Mouse (Mus musculus): ENCODE measurements around the gene Itgax.

Gene Itgax

DNA sequence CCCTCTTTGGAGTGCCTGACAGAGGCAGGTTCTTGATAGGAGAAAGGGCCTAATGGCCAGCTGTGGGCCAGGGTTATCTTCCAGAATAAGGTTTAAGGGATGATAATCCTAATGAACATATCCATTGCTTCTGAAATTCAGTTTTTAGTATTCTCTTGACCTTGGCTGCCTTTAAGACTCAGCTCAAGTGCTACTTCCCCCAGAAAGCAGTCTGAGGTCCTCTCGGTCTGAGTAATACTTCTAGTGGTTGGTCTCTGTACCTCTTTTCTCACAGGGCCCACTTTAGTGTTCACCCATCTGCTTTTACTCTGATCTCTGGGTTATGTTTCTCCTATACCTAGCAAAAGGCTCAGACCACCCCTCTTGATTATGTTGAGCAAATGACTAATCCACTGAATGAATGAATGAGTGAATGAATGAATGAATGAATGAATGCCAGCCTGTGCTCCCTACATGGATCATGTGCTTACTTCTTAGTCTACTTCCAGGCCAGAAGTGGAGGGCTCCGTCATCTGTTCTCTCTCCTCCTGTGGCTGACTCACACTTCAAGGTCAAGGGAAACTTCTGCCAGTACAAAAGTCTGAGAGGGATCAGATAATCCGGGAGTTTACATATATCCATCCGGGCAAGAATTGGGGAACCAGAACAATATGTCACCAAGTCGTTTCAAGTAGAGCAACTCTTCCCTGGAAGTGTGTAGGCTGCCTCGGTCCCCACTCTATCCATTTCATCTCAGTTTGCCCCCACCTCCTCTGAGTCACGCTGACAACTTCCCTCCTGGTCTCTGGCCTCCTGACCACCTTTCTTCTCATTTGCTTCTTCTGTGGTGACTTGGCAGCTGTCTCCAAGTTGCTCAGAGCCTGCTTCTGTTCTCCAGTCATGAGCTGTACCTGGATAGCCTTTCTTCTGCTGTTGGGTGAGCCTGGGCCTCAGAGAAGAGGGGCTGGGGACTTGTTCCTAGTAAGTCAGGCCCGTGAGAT, at the start of gene Itgax:
TSS of gene Itgax (plus strand) at position 807 of the 980 bp plus-strand sequence.
- DNase-seq (ENCODE audit: low read depth, low spot score): no peak

DNA sequence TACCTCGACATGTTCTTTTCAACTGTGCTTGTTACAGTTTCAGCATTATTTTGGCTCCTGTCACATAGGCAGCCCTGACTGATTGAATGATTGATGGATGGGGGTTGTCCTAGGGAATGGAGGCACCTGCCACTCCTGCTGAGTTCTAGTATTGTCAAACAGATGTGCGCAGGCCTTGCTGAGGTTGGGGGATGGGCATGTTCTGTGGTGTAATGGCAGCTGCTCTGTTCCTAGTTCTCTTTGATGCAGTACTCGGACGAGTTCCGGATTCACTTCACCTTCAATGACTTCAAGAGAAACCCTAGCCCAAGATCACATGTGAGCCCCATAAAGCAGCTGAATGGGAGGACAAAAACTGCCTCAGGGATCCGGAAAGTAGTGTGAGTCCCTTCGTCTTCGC, 49.3 kb upstream of the Itgax start:
- peak; percentile 54 for DNase-seq (ENCODE audit: low read depth, low spot score)

DNA sequence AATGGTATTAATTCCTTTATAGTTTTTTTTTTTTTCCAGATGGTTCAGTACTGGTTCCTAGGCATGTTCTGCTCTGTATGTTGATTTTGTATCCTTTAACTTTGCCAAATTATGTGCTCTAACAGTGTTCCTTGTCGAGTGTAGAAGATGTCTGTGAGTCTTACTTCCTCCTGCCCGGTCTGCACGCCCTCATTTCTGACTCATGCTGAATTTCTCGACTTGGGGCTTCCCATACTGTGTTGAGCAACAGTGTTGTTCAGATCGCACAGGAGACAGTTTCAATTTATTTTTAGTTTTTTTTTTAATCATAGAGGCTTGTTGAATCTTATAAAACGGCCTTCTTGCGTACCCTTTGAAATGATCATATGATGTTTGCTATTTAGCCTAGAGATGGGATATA, 40.2 kb upstream of the Itgax start:
- DNase-seq (ENCODE audit: low read depth, low spot score): no peak

DNA sequence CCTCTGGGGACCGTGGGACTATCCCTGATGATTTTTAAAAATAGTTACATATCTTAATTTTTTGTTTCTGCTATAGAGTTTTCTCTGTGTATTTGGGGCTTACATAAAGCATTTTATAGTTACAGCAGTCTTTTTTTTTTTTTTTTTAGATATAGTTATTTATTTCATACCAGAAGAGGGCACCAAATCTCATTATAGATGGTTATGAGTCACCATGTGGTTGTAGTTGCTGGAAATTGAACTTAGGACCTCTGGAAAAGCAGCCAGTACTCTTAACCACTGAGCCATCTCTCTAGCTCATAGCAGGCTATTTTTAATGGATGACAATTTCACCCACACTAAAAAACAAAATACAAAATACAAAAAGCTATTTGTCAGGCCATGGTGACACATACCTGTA, 31.2 kb upstream of the Itgax start:
- DNase-seq (ENCODE audit: low read depth, low spot score): no peak

DNA sequence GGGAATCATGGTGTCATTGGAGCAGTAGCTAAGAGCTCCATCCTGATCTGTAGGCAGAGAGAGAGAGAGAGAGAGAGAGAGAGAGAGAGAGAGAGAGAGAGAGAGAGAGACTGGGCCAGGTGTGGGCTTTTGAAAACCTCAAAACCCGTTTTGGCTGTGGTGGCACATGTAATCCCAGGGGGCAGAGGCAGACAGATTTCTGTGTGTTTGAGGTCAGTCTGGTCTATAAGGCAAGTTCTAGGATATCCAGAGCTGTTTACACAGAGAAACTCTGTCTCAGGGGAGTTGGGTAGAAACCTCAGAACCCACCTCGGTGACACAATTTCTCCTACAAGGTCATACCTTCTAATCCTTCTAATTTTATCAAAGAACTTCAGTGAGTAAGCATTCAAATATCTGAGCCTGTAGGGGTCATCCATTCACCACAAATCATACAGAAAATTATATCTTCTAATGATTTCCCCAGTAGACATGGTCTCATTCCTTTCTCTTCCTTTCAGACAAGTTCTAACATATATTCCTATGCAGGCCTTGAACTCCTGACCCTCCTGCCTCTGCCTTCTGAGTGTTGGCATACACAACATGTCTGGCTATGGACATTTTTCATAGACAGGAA, 28.5 kb upstream of the Itgax start:
- DNase-seq (ENCODE audit: low read depth, low spot score): no peak

DNA sequence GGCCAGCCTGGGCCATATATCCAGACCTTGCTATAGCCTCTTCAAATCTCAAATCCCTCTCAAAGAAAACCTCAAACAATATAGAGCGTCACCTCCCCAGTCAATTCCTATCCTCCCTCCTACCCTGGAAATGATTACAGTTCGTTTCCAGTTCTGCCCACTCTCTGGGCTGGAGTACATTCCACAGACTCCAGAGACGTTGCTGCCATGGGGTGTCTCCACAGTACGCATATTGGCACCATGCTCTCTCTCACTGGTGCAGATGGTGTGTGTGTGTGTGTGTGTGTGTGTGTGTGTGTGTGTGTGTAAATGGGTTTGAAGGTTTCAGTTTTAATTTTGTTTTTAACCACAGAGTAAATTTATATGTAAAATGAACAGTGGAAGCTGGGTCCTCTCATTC, 24.1 kb upstream of the Itgax start:
- DNase-seq (ENCODE audit: low read depth, low spot score): no peak

DNA sequence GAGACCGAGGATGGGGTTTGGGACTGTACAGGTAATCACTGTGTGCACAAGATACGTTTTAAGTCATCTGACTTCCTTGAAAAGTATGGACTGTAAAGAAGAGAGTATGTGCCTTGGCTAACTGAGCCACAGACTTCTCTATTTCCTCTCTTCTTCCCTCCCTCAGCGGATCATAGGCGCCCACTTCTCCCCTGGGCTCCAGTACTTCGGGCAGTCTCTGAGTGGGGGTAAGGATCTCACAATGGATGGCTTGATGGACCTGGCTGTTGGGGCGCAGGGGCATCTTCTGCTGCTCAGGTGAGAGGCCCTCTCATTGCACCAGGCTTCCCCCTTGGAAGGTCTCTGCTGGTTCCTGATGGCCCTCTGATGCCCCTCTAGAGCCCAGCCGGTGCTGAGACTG, 21.9 kb upstream of the Itgax start:
- no peak for DNase-seq (ENCODE audit: low read depth, low spot score)

DNA sequence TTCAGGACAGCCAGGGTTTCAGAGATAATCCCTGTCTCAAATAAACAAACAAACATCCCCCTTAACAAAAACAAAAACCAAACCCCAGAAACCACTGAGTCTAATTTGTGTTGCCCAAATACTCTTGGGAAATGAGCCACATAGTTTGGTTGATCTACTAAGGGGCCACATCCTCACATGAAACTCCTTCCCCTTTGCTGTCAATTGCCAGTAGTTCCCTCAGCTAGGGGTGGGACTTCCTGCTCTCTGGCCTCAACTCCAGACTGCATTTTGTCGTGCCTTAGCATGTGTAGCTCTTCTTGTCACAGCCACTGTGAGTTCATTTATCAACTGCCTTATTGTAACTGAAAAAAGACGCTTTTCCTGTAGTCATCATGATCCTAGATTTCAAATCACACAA, 19.0 kb upstream of the Itgax start:
- no peak for DNase-seq (ENCODE audit: low read depth, low spot score)

DNA sequence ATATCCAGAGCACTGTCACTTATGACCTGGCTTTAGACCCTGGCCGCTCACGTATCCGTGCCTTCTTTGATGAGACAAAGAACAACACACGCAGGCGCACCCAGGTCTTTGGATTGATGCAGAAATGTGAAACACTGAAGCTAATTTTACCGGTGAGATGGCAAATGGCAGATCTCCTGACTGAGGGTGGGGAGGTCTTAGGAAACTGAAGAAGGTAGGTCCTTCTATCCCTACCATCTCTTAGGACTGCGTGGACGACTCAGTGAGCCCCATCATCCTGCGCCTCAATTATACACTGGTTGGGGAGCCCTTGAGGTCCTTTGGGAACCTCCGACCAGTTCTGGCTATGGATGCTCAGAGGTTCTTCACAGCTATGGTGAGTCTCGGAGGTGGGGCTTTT, 17.2 kb upstream of the Itgax start:
- no peak for DNase-seq (ENCODE audit: low read depth, low spot score)

DNA sequence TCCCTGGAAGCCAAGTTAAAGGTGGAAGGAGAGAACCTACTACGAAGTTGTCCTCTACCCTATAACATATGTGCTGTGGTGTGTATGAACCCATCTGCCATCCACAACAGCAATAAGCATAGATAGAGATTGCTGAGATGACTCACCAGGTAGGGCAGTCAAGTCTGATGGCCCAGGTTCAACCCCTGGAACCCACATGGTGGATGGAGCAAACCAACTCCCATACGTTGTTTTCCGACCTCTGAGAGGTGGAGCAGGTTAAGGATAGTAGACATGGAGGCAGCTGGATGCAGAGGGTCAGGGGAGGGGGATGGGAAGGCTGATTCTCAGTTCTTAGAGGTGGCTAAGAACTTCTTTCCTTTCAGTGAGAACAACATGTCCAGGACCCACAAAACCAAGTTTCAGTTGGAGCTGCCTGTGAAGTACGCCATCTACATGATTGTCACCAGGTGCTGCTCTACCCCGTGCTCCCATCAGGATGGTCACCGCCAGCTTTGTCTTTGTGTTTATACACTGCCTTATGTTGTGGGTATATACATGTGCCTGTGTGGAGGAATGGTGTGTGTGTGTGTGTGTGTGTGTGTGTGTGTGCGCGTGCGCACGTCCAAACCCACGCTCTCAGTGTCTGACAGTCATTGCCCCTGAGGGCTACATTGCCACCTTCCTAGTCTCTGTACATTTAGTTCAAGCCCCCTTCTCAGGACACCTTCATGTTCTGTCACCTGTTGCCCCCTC, 14.8 kb upstream of the Itgax start:
- DNase-seq (ENCODE audit: low read depth, low spot score): no peak

DNA sequence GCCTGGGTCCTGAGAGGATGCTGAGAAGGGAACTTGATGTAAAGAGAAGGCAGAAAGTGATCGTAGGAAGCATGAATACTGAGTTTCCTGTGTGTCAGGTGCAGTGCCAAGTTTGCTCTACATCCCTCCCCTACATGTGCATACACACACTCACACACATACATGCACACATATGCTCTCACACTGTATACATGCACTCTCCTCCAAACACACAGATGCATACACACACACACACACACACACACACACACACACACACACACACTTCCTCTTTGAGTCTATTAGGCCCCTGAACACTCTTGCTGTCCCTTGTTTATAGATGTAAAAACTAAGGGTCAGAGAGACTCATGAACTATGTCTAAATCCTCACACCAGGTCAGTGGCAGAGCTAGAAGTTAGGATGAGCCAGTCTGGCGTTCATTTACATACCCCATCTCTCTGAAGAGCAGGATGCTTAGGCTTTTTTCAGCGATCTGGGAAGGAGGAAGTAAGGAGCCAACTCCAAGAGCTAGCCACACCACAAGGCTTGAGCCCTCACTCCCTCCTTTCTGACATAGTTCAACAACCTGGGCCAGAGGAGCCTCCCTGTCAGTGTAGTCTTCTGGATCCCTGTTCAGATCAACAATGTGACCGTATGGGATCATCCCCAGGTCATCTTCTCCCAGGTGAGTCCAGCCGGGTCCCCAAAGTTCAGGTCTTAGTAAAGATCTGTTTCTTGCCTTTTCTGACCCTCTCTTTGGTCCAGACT, 14.0 kb upstream of the Itgax start:
- no peak for DNase-seq (ENCODE audit: low read depth, low spot score)

DNA sequence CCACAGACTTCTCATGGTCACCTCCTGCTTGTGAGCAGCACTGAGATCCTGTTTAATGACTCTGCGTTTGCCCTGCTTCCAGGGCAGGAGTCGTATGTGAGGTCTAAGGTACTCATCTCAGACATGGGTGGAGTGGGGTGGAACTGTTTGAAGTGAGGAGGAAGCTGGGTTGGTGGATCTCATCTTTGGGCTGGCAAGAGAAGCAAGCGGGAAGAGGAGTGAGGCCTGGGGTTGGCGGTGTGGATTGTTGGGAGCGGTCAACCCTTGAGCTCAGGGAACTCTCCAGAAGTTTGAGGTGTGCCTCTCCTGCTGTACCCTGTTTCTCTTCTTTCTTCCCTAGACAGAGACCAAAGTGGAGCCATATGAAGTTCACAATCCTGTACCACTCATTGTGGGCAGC, 13.0 kb upstream of the Itgax start:
- no peak for DNase-seq (ENCODE audit: low read depth, low spot score)

DNA sequence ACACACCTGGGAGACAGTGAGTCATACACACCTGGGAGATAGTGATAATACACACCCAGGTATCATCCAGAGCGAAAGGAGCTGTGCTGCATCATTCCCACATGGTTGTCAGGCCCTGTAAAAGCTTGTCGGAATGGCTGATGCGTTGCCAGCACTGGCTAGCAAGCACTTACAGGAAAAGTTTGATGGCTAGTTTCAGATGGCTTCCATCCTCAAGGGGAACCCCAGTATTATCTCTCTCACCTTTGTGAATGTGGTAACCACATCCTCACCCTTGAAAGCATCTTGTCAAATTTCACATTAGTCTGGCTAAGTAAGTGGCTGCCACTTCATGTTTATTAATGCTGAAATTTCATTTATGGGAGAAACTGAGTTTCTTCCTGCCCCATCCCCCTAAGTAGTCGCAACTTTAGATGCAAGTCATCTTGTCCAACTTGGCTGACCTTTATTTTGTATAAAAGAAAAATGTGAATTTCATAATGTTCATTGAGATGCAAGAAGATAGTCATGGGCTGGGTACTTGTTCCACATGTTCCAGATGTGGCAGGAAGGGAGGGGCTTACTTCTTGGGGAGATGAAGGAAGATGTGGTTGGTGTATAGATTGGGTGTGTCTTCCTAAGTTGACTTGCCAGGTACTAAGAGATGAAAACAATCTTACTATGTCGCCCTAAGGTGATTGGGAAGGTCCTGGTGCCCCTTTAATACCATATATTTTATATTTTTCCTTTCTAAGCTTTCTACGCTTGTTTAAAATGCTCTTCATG, 9.4 kb upstream of the Itgax start:
- DNase-seq (ENCODE audit: low read depth, low spot score): no peak

DNA sequence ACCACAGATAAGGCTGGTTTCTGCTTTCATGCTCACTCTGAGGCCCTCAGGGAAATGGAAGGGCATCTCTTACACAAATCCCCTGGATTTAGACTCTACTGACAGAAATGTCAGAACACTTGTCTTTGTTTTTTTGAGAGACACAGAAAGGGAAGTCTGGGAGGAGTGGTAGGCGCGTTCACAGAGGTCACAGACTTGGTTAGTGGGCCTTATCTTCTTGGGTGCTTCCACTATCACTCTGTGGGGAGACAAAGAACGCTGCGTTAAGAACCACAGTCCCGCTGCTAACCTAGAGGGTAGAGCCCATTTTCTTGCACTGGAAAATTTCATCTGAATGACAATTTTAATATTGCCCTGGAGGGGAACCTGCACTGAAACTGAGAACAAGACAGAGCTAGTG, 2.8 kb downstream of the Itgax start:
- DNase-seq (ENCODE audit: low read depth, low spot score): no peak

DNA sequence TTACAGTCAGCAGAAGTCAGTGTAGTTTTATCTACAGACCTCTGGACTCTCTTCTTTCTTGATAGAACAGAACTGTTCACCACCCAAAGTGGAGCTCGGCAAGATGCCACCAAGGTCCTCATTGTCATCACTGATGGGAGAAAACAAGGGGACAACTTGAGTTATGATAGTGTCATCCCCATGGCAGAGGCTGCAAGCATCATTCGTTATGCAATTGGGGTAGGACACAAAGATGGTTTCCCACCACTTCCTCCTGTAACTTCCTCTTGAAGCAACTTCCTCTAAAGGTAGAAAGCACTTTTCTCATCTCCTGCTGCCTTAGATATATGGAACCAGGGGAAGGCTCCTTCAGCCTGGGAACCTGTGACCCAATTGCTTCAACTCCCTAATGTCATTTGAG, 4.2 kb downstream of the Itgax start:
- DNase-seq (ENCODE audit: low read depth, low spot score): no peak

DNA sequence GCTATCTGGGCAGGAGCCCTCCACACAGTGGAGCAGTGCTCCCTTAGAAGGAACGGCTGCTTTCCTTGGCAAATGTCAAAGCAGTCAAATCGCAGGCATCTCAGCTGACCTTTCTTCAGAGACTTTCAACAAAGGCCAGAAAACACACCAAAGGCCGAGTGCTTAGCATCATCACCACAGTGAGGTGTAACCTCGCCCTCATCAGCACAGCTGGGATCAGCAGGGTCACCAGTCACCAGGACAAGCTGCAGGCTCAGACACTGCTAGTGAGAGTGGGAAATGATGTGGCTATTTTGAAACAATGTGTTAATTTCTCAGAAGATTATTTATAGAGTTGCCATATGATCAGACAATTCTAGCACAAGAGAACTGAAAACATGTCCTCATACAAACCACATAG, 7.6 kb downstream of the Itgax start:
- DNase-seq (ENCODE audit: low read depth, low spot score): no peak

DNA sequence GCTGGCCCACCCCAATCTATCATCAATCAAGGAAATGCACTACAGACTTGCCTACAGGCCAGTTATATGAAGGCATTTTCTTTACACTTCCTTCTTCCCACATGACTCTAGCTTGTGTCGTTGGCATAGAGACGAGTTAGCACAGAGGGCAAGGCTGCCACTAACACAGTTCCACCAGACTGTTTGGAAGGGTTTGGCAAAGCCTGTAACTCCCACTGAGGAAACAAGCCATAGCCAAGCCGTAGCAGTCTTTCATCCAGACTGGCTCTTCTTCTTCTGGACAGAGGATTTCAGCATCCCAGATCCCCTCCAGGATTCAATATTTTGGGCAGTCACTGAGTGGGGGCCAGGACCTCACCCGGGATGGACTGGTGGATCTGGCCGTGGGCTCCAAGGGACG, 10.3 kb downstream of the Itgax start:
- DNase-seq (ENCODE audit: low read depth, low spot score): no peak

DNA sequence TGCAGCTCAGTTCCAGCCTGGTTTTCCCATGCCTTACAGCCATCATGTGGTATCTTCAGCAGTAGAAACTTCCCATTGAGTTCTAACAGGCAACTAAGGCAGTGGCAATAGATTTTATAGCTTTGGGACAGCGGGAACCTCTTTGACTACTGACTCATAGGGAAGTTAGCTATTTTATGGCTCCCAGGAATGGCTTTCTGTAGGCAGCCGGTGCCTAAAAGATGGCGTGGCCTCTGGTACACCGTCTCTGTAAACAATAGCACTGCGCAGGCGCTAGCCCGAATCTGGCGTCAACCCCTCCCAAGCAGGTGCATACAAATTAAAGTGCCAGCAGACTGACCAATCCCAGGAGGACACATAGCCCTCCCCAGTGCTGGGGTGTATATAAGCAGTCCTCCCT, 21.6 kb downstream of the Itgax start:
- no peak for DNase-seq (ENCODE audit: low read depth, low spot score)

DNA sequence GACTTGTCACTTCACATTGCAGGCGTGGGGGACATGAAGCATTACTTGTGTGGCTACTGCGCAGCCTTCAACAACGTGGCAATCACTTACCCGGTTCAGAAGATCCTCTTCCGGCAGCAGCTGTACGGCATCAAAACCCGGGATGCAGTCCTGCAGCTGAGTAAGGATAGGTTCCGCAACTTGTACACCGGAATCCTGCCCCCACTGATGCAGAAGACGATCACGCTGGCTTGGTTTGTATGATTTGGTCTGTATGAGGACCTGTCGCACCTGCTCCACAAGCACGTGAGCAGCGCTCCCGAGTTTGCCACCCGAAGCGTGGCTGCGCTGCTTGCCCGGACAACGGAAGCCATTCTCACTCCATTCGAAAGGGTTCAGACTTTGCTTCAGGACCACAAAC, 24.7 kb downstream of the Itgax start, which contains the start of gene Itgad:
TSS of gene Itgad (plus strand) at position 301 of the 400 bp plus-strand sequence.
- no peak for DNase-seq (ENCODE audit: low read depth, low spot score)

DNA sequence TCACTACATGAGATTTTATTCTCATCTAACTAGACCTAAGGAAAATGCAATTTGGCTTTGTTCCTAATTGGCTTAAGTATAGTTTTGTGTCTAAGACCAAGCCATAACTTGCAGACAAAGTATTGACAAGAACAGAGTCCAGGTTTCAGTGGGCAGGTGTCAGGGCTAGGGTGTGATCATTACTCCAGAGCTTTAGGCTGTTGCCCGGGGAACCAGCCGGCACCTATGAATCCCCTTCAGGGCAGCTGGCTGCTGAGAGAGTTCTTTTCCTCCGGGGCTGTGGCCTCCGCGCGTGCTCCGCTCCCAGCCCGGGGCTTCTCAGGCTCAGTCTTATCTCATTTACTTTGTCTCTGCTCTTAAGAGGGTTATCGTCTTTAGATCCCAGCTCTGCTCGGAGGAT, 25.6 kb downstream of the Itgax start:
- DNase-seq (ENCODE audit: low read depth, low spot score): no peak
